Mouse (Mus musculus): ENCODE results near the gene Arhgap24. TPM values are rescaled to one million over a fixed set of nuclear protein-coding genes. Genes with fewer than 3 reads are reported as not detected.

Arhgap24 gene
- polyA plus RNA-seq, 1 experiment, result not detected

DNA sequence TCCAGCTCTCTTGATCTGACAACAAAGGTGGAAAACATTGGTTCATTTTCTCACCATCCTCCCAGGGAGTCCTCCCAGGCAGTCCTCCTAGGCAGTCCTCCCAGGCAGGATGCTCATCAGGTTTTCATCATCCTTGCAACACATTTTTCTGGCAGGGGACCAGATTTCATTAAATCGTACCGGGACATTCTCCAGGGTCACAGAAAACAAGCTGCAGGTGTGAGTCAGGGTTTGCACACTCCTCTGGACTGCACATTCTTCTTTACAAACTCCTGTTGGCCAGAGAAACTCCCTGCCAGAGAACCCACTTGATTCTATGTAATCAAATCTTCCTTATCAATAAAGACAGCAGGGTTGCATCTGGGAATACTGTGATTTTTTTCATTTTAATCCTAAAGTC lies 25.9 kb upstream of the Arhgap24 start:
- Histone ChIP-seq H3K4me1 (ENCODE audit: control insufficient read depth) (no peaks in the 10 kb centered on the region), H3K36me3 (ENCODE audit: control insufficient read depth) (no peaks in the 10 kb centered on the region), H3K4me3 (replicated peaks) (no peak overlapping the region), H3K9me3 (ENCODE audit: control insufficient read depth, low read length) (peaks cover 4% of the 10 kb centered on the region; the same call in 1 of the 2 replicates), H3K27me3 (ENCODE audit: control insufficient read depth) (no peaks in the 10 kb centered on the region)
- TF ChIP-seq GATA1 (IDR thresholded peaks at IDR 0.05; ENCODE audit: low read length), result no peak
- no peak for TF ChIP-seq TAL1 (IDR thresholded peaks at IDR 0.05; ENCODE audit: low read length)

DNA sequence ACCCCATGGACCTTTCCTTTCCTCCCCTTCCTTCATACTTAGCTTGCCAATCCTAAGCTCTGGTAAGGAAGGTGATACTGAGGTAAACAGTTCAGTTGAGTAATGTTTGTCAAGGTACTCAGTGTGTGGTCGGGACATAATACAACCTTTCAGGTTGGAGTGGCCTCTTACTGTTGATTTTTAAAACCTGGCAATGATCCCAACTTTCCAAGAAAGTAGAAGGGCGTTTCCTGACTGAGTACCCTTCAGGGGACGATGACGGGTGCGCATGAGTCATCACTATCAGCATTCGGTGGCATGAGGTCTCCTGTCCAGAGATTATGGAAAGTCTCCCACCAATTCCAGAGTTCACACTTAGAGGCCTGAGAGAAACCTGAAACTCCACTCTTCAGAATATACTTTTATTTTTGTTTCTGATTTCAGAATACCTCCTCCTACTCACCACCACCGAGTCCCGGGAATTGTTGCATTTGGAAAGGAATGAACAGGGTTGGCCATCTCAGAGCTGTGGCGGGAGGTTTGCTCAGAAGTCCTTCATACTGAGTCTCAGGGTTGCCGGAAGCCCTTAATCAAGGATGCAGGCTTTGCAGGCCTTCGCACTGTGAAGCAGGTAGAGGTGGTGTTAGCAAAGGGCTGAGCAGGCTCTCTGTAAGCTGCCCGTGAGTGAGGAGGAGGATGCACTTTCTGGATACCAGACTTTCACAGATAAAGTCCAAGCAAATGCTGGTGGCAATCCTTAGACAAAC lies 20.6 kb upstream of the Arhgap24 start:
- TF ChIP-seq GATA1 (IDR thresholded peaks at IDR 0.05; ENCODE audit: low read length), result no peak
- TF ChIP-seq TAL1 (IDR thresholded peaks at IDR 0.05; ENCODE audit: low read length), result no peak
- Histone ChIP-seq H3K9me3 (ENCODE audit: control insufficient read depth, low read length) (peaks cover 4% of the 10 kb centered on the region; the same call in 1 of the 2 replicates), H3K36me3 (ENCODE audit: control insufficient read depth) (no peaks in the 10 kb centered on the region), H3K4me3 (replicated peaks) (no peak overlapping the region), H3K4me1 (ENCODE audit: control insufficient read depth) (no peaks in the 10 kb centered on the region), H3K27me3 (ENCODE audit: control insufficient read depth) (no peaks in the 10 kb centered on the region)

DNA sequence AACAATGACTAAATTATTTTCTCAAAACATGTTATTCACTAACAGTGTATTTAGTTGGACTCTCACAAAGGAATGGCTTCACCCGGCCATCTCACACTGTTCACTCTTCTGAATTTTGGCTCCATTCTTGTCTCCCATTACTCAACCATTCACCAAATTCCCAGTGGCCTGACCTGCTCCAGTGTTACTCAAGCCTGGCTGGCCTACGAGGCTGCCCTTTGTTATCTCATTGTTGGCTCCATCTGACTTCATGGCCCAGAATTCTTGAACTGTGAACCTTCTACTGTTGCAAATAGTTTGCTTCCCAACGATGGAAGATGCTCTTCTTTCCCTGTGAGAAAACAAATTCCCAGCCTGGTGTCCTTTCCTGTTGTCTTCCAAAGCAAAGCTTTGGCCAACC lies 18.2 kb upstream of the Arhgap24 start:
- Histone ChIP-seq H3K4me1 (ENCODE audit: control insufficient read depth) (no peaks in the 10 kb centered on the region), H3K36me3 (ENCODE audit: control insufficient read depth) (no peaks in the 10 kb centered on the region), H3K27me3 (ENCODE audit: control insufficient read depth) (no peaks in the 10 kb centered on the region), H3K9me3 (ENCODE audit: control insufficient read depth, low read length) (peaks cover 7% of the 10 kb centered on the region; the same call in 1 of the 2 replicates), H3K4me3 (replicated peaks) (no peak overlapping the region)
- TF ChIP-seq TAL1 (IDR thresholded peaks at IDR 0.05; ENCODE audit: low read length) (no peak), GATA1 (IDR thresholded peaks at IDR 0.05; ENCODE audit: low read length) (no peak)

DNA sequence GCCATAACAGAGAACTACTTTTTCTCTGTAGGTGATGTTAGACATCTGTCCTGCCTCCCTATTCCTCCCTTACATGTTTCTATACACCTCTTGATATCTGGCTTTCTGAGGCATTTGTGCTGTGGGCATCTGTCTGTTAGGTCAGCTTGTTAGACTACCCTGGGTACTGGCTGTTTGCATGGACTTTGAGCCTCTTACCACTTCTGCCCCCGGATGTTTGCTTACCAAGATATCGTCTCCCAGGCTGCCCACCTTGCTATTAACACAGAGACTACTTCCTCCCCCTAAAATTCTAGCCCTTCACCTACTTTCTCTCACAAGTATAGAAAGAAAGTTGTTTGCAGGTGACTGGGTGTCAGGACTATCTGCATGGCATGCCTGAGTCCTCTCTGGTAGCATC lies 15.8 kb upstream of the Arhgap24 start:
- TF ChIP-seq GATA1 (IDR thresholded peaks at IDR 0.05; ENCODE audit: low read length) (no peak), TAL1 (IDR thresholded peaks at IDR 0.05; ENCODE audit: low read length) (no peak)
- Histone ChIP-seq H3K4me1 (ENCODE audit: control insufficient read depth) (no peaks in the 10 kb centered on the region), H3K27me3 (ENCODE audit: control insufficient read depth) (no peaks in the 10 kb centered on the region), H3K4me3 (replicated peaks) (no peak overlapping the region), H3K9me3 (ENCODE audit: control insufficient read depth, low read length) (peaks cover 7% of the 10 kb centered on the region; the same call in 1 of the 2 replicates), H3K36me3 (ENCODE audit: control insufficient read depth) (no peaks in the 10 kb centered on the region)

DNA sequence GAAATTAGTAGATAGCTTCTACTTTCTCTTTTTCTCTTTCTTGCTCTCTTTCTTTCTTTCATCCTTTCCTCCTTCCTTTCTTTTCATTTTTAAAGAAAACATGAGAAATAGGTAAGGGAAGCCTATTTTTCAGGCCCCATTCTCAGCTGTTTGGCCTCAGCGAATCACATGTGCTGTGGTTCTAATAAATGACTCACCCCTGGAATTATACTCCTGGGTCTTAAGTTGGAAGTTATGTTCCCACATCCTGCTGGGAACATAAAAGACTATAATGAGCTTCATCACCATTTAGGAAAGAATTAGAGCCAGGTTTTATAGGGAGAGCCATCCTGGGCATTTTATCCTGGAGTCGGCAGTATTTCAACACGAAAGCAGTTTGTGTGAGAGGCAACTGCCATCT lies 12.9 kb upstream of the Arhgap24 start:
- Histone ChIP-seq H3K4me3 (replicated peaks) (no peak overlapping the region), H3K36me3 (ENCODE audit: control insufficient read depth) (no peaks in the 10 kb centered on the region), H3K4me1 (ENCODE audit: control insufficient read depth) (no peaks in the 10 kb centered on the region), H3K27me3 (ENCODE audit: control insufficient read depth) (no peaks in the 10 kb centered on the region), H3K9me3 (ENCODE audit: control insufficient read depth, low read length) (peaks cover 3% of the 10 kb centered on the region; the same call in 1 of the 2 replicates)
- TF ChIP-seq TAL1 (IDR thresholded peaks at IDR 0.05; ENCODE audit: low read length) (no peak), GATA1 (IDR thresholded peaks at IDR 0.05; ENCODE audit: low read length) (no peak)

DNA sequence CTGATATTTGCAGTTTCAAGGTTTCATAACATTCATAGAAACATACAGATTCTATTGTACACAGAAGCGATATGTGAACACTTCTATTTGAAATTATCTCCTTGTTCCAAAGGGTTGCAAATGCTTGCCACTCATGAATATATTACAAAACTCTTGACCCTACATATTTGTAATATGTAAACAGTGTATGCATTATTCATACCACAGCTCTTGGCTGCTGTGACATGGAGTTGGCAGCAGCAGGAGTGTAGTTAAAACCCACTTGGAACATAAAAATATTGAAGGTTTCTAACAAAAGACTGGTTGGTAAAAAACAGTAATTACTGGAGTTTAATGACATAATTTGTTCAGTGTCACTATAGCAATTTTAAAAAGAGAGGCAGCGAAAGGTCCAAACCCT lies 10.9 kb upstream of the Arhgap24 start:
- no peak overlapping the region for H3K4me3 ChIP-seq (replicated peaks)
- no peak for TF ChIP-seq TAL1 (IDR thresholded peaks at IDR 0.05; ENCODE audit: low read length)
- no peak for TF ChIP-seq GATA1 (IDR thresholded peaks at IDR 0.05; ENCODE audit: low read length)
- H3K36me3 ChIP-seq (ENCODE audit: control insufficient read depth), result no peaks in the 10 kb centered on the region

DNA sequence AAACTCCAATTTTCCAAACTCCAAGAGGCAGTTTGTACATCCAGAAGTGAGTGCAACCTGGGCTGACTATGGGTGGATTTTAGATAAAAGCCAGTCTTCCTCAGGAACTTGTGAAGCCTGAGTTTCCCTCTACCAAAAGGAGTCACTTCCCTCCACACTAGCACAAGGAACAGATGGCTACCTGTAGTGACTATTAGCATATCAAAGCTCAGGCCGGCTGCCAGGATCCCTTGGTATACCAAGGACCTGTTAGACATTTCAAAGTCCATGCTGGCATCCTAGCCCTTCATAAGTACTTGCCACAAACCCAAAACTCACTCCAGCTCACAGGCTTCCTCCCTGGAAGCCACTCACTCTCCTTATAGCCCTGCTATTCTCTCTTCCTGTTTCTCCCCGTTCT lies 3.1 kb upstream of the Arhgap24 start:
- H3K4me1 ChIP-seq (ENCODE audit: control insufficient read depth), result no peaks in the 10 kb centered on the region
- no peaks in the 10 kb centered on the region for H3K36me3 ChIP-seq (ENCODE audit: control insufficient read depth)
- no peak for TF ChIP-seq GATA1 (IDR thresholded peaks at IDR 0.05; ENCODE audit: low read length)
- TF ChIP-seq TAL1 (IDR thresholded peaks at IDR 0.05; ENCODE audit: low read length), result no peak
- no peak overlapping the region for H3K4me3 ChIP-seq (replicated peaks)
- H3K27me3 ChIP-seq (ENCODE audit: control insufficient read depth), result 0 out of 2 replicates have a peak, but pooled peaks cover 2% of the 10 kb centered on the region
- no peaks in the 10 kb centered on the region for H3K9me3 ChIP-seq (ENCODE audit: control insufficient read depth, low read length)

More for the DNA sequence above, 10.9 kb upstream of the Arhgap24 start:
- Histone ChIP-seq H3K4me1 (ENCODE audit: control insufficient read depth) (no peaks in the 10 kb centered on the region), H3K27me3 (ENCODE audit: control insufficient read depth) (no peaks in the 10 kb centered on the region), H3K9me3 (ENCODE audit: control insufficient read depth, low read length) (peaks cover 3% of the 10 kb centered on the region; the same call in 1 of the 2 replicates)

DNA sequence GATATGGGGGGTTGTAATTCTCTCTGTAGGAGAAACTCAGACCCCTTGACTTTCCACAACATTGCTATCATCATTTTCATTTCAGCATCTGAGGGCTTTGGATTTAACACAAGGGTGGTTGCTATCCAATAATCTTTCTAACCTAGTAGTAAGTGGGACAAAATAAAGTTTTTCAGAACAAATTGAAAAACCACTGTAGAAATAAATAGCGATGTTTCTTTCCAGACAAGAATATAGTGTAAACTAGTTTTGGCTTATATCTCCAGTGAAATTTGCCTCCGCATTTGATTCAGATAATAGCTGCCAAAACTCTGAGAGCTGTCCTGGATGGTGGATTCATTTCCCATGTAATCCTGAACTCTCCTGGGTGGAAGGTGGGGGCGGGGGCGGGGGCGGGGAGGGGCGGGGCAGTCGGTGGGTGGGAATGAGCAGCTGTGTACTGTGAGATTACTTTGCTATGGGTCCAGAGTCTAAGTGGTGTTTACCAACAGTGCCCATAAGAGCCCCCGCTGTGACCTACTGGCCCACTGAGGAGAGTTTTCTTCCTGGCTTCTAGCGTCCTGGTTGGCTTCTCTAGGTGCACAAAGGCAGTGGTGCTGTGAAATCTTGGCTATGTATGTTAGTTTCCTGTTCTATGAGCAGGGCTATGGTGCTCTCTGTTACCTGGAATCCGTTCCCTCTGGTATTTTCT lies 2.2 kb downstream of the Arhgap24 start:
- H3K36me3 ChIP-seq (ENCODE audit: control insufficient read depth), result no peaks in the 10 kb centered on the region
- no peaks in the 10 kb centered on the region for H3K9me3 ChIP-seq (ENCODE audit: control insufficient read depth, low read length)
- TF ChIP-seq TAL1 (IDR thresholded peaks at IDR 0.05; ENCODE audit: low read length) (no peak), GATA1 (IDR thresholded peaks at IDR 0.05; ENCODE audit: low read length) (no peak)
- H3K4me3 ChIP-seq (replicated peaks), result no peak overlapping the region
- 0 out of 2 replicates have a peak, but pooled peaks cover 2% of the 10 kb centered on the region for H3K27me3 ChIP-seq (ENCODE audit: control insufficient read depth)
- H3K4me1 ChIP-seq (ENCODE audit: control insufficient read depth), result no peaks in the 10 kb centered on the region

DNA sequence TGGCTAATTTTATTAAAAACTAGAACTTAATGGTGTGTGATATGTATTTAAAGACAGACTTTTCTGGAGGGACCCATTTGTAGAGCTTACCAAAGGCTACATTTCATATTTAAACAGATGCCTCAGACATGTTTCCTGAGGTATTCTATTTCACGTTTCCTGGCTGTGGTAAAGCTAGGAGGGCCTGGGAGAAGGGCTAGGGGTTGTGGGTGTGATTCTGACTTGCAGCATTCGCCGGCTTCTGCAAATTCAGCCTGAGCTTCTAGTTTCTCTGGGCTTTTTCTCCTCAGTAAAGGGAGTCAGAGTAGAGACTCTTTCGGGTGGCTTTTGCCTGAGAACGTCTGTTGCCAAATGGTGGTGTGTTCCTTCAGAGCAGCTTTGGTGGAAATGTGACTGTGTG lies 10.4 kb downstream of the Arhgap24 start:
- Histone ChIP-seq H3K27me3 (ENCODE audit: control insufficient read depth) (no peaks in the 10 kb centered on the region), H3K36me3 (ENCODE audit: control insufficient read depth) (no peaks in the 10 kb centered on the region), H3K9me3 (ENCODE audit: control insufficient read depth, low read length) (no peaks in the 10 kb centered on the region; the same call in 1 of the 2 replicates), H3K4me1 (ENCODE audit: control insufficient read depth) (no peaks in the 10 kb centered on the region), H3K4me3 (replicated peaks) (no peak overlapping the region)
- TF ChIP-seq TAL1 (IDR thresholded peaks at IDR 0.05; ENCODE audit: low read length) (no peak), GATA1 (IDR thresholded peaks at IDR 0.05; ENCODE audit: low read length) (no peak)

Data from erythroblast, embryonic 14.5 days (primary cell).